Mouse (Mus musculus) embryo, embryonic 11.5 days (tissue): ENCODE measurements around the gene Wdr90.
"Not testable (repeated sequence)": the region's sequence is repeated elsewhere in the genome, so short reads cannot be mapped to it uniquely, and the experiment has no call there.

Source experiments
- DNase-seq: peaks from one replicate; pipeline ENCODE4 v3.0.0-alpha.2; 2012; ENCODE audit warnings: low read depth, low spot score

Wdr90 gene

GRCm38 (mm10) chr17:25808789-25809605, 52.3 kb downstream of the Wdr90 start, which contains the start of gene Fbxl16:
Fbxl16 (plus strand) TSS chr17:25809085.
- no peak for DNase-seq

- DNase-seq: no peak
Observed at GRCm38 (mm10) chr17:25808028-25808427, 53.3 kb downstream of the Wdr90 start.

- not testable (repeated sequence) for DNase-seq
Observed at GRCm38 (mm10) chr17:25807452-25807851, 53.8 kb downstream of the Wdr90 start.

- DNase-seq: no peak
Observed at GRCm38 (mm10) chr17:25806507-25806906, 54.8 kb downstream of the Wdr90 start.

GRCm38 (mm10) chr17:25802825-25803517, 58.3 kb downstream of the Wdr90 start:
- DNase-seq: peak; percentile 59

GRCm38 (mm10) chr17:25801029-25801428, 60.3 kb downstream of the Wdr90 start:
- peak; percentile 56 for DNase-seq

- DNase-seq: peak; percentile 83
Observed at GRCm38 (mm10) chr17:25796951-25797369, 64.3 kb downstream of the Wdr90 start, which contains the start of gene Metrn. Metrn (minus strand) TSS chr17:25797136.

- DNase-seq: no peak
Observed at GRCm38 (mm10) chr17:25796211-25796771, 65.0 kb downstream of the Wdr90 start.

GRCm38 (mm10) chr17:25795609-25796092, 65.7 kb downstream of the Wdr90 start, which contains the start of gene AC134908.4:
AC134908.4 (minus strand) TSS chr17:25795659.
- peak; percentile 58 for DNase-seq

GRCm38 (mm10) chr17:25794998-25795397, 66.3 kb downstream of the Wdr90 start:
- DNase-seq: no peak
